In the genomic region with DNA sequence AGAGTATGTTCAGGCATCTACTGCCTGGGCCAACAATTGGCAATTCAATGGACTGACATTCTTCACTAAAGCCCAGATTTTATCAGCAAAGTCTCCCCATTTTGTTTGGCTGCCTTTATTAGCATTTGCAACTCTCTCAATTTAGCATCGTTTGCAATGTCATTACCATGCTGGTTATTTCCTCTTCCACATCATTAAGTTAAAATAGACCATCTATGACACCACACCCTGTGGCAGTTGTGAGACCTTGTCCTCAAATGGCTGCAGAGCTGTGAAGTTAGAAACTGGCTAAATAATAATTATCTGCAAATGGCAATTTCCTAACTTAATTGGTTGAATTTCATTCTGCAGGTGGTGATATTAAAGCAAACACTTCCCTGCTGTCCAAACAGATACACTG, we compare ENCODE assay signal across 26 mouse cellular contexts.
DNase-seq lines count a peak whose midpoint lies in the region; ATAC-seq and TF ChIP-seq lines count a peak whose summit lies in the region.
"Had no signal": no experiment of that assay in that cellular context is flagged by ENCODE, and none has a peak within 500 bp of the region (broad histone marks: within the 10 kb centered on the region; RNA-seq: fewer than 3 reads in every experiment).

No protein-coding gene starts in this region.

- no peaks in the 10 kb centered on the region for H3K27me3 ChIP-seq in lung, embryonic 16.5 days (ENCODE audit: control insufficient read depth, insufficient read depth, low read depth, low read length)
- H3K27me3 ChIP-seq: embryonic facial prominence, embryonic 12.5 days; embryonic facial prominence, embryonic 15.5 days; hindbrain, embryonic 13.5 days had no signal

- no peak overlapping the region for H3K4me3 ChIP-seq in lung, embryonic 16.5 days (ENCODE audit: low read length)
- no peak overlapping the region for H3K4me3 ChIP-seq in lung, adult 2 months (replicated peaks; ENCODE audit: extremely low read depth, low read depth, low read length)
- H3K4me3 ChIP-seq: embryonic facial prominence, embryonic 12.5 days; embryonic facial prominence, embryonic 15.5 days; gastrocnemius, adult 2 months; heart, adult 2 months; hindbrain, embryonic 10.5 days; hindbrain, embryonic 13.5 days had no signal

- no peaks in the 10 kb centered on the region for H3K9me3 ChIP-seq in lung, embryonic 16.5 days (ENCODE audit: control insufficient read depth, low read length)
- H3K9me3 ChIP-seq: embryonic facial prominence, embryonic 12.5 days; embryonic facial prominence, embryonic 15.5 days; hindbrain, embryonic 10.5 days; hindbrain, embryonic 13.5 days had no signal

- no peaks in the 10 kb centered on the region for H3K4me1 ChIP-seq in lung, embryonic 16.5 days (replicated peaks; ENCODE audit: control insufficient read depth, insufficient read depth, low read length)
- no peaks in the 10 kb centered on the region for H3K4me1 ChIP-seq in lung, adult 2 months (ENCODE audit: control insufficient read depth, insufficient read depth, low read length)
- H3K4me1 ChIP-seq: embryonic facial prominence, embryonic 12.5 days; embryonic facial prominence, embryonic 15.5 days; hindbrain, embryonic 10.5 days; hindbrain, embryonic 13.5 days had no signal

- TF ChIP-seq POLR2A in lung, adult 2 months (IDR thresholded peaks at IDR 0.05; ENCODE audit: borderline replicate concordance, extremely low read depth, low read depth, low read length) = no peak

- H3K27ac ChIP-seq in lung, embryonic 16.5 days (ENCODE audit: low read length) = no peak overlapping the region
- H3K27ac ChIP-seq: embryonic facial prominence, embryonic 12.5 days; embryonic facial prominence, embryonic 15.5 days; gastrocnemius, adult 2 months; heart, adult 2 months; hindbrain, embryonic 10.5 days; hindbrain, embryonic 13.5 days had no signal

- intact Hi-C loops in heart, postnatal 14 days (cut with DNase I) = no loop called here

- TF ChIP-seq CTCF in lung, adult 2 months (IDR thresholded peaks at IDR 0.05; ENCODE audit: insufficient read depth, low read length) = no peak

- DNase-seq in heart, adult 11 months = peak; percentile 50
- DNase-seq in heart, postnatal 14 days = no peak
- DNase-seq in lung, adult 2 months = no peak
- peak; percentile 2 for DNase-seq in lung, postnatal 36 days
- DNase-seq in lung, postnatal 25 days (ENCODE audit: low spot score) = no peak
- DNase-seq: adrenal gland, postnatal 10 days; adrenal gland, postnatal 36 days; cerebellum, adult 11 months; cerebellum, adult 2 months; cerebellum, adult 9-11 months; cerebellum, postnatal 25 days; forebrain, postnatal 0 days; gastrocnemius, adult 2 months; gastrocnemius, postnatal 14 days; heart, adult 2 months; heart, postnatal 36 days had no signal

- no peak overlapping the region for H3K4me2 ChIP-seq in lung, embryonic 16.5 days (ENCODE audit: low read depth, low read length)
- H3K4me2 ChIP-seq: embryonic facial prominence, embryonic 12.5 days; embryonic facial prominence, embryonic 15.5 days; heart, embryonic 11.5 days; hindbrain, embryonic 13.5 days had no signal

- 28% methylated on average over 1 of the region's 1 CpGs for WGBS in lung, embryonic 16.5 days
- 47% methylated on average over 1 of the region's 1 CpGs for WGBS in lung, adult 2 months

- H3K36me3 ChIP-seq in lung, embryonic 16.5 days (ENCODE audit: control insufficient read depth, insufficient read depth, low read length) = no peaks in the 10 kb centered on the region
- H3K36me3 ChIP-seq: embryonic facial prominence, embryonic 12.5 days; embryonic facial prominence, embryonic 15.5 days; hindbrain, embryonic 10.5 days; hindbrain, embryonic 13.5 days had no signal

- H3K9ac ChIP-seq in lung, embryonic 16.5 days (ENCODE audit: low read length) = no peak overlapping the region
- H3K9ac ChIP-seq: embryonic facial prominence, embryonic 12.5 days; embryonic facial prominence, embryonic 15.5 days; forebrain, postnatal 0 days; hindbrain, embryonic 13.5 days had no signal

- peak; percentile 56; the same call in 1 of the 2 replicates for ATAC-seq in lung, embryonic 16.5 days (ENCODE audit: low read depth)
- ATAC-seq: forebrain, embryonic 14.5 days; forebrain, postnatal 0 days; hindbrain, embryonic 16.5 days; inflammation-experienced regulatory T-cells, adult 6 months; Patski had no signal

Comparison
In these comparisons a context has a peak if more than half of its experiments do, and no peak if none do; other contexts are left out.
1. DNase-seq: peak in heart, adult 11 months (single experiment) and lung, postnatal 36 days (single experiment); none in heart, postnatal 14 days (0 of 2), lung, adult 2 months (single experiment) and lung, postnatal 25 days (single experiment).